Mouse (Mus musculus) c-Kit-positive CD71-negative TER-119-negative erythroid progenitor cells, embryonic 14.5 days (primary cell): ENCODE measurements at regions not wholly inside any gene's neighbourhood (a gene's known extent, or its start where the extent isn't known, plus 50 kb on each side); places are given as distances from the start of the nearest gene placed in this dataset.

Experiments
- DNase-seq: peaks from one replicate; pipeline ENCODE4 v3.0.0-alpha.2; 2013; ENCODE audit warnings: low read depth

DNA sequence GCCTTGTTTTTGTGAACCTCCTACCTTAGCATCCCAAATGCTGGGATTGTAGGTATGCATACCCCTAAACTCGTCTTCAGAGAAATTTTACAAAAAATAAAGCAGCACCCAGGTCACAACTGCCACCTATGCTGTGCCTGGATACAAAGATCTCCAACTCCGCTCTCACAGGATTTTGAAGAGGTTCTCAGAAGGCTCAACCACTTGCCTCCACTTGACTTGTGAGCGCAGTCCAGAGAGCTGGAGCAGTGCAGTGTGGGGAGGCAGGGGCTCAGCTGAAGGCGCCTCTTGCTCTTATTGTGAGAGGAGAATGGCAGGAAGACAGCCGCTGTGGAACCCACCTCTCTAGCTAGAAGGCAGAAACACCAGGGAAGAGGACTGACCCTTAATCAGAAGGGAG, 182.9 kb downstream of the Rap2a start:
- DNase-seq, result no peak

- DNase-seq, result no peak
These were observed 191.4 kb downstream of the Rap2a start for GRCm38 (mm10) chr14:120669665-120670064.

GRCm38 (mm10) chr14:120675752-120676151, 197.5 kb downstream of the Rap2a start:
- no peak for DNase-seq

GRCm38 (mm10) chr14:120678533-120678932, 200.3 kb downstream of the Rap2a start:
- DNase-seq, result no peak

- no peak for DNase-seq
These were observed 200.8 kb downstream of the Rap2a start for GRCm38 (mm10) chr14:120679072-120679471.

GRCm38 (mm10) chr14:120680272-120680671, 202.0 kb downstream of the Rap2a start:
- no peak for DNase-seq

DNA sequence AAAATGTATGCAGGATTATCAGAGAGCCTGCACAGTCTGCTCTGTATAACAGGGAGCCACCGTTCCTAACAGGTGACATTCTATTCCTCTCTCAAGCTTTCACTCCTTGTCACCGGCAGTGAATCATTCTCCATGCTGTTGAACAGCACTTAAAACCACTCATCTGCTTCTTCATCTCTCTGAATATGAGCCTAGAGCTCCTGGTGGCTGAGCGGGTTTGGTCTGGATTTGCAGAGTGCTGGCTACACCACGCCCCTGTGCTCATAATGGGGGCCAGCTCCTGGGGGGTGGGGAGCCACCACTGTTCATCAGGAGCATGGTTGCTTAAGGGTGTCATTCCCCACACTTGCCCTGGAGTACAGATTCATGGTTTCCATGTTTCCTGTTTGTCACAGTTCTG, 207.0 kb downstream of the Rap2a start:
- no peak for DNase-seq

GRCm38 (mm10) chr14:120685877-120686276, 207.6 kb downstream of the Rap2a start:
- DNase-seq, result no peak

- no peak for DNase-seq
These were observed 208.5 kb downstream of the Rap2a start for GRCm38 (mm10) chr14:120686751-120687150.

GRCm38 (mm10) chr14:120699378-120699777, 211.6 kb upstream of the Ipo5 start:
- no peak for DNase-seq

GRCm38 (mm10) chr14:120705301-120705801, 205.7 kb upstream of the Ipo5 start:
- no peak for DNase-seq

GRCm38 (mm10) chr14:120710782-120711181, 200.2 kb upstream of the Ipo5 start:
- no peak for DNase-seq

DNA sequence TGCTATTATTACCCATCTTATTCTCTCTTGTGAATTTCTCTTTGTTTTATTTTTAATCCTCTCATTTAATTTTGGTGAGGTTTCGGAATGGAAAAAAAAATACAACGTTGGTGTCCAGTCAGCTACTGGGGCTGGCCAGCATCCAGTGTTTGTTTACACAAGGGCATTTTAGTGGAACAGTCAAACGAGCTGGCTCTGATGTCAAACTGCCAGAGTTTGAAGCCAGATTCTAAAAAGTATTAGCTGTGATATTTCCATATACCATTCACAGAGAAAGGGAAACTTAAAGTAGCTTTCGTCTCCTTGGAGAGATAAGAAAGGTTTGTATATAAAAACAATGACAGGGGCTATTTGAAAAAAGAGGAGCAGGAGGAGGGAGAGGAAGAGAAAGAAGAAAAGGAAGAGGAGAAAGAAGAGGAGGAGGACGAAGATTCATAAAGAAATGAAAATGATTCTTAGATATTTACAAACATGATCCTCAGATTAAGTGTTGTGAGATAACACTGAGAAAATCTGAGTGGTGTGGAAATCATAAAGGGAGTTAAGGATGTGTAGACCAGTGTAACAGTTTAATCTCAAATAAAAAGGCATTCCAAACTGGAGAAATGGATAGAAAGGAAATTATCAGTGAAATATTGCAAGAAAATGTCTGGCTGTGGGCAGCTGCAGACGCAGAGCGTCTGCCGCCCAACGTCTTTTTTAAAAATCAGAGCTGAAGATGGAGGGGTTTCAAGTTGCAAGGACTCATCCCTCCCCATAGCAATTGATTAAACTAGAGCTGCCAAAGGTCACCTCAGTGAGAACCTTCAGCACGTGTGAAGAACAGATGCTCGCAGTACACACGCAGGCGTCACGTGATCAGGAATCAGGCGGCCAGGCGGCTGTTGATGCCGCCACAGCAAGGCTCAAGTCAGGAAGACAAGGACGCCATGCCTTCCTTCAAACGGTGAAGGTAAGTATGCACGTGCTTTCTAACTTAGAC, 190.3 kb upstream of the Ipo5 start:
- DNase-seq, result no peak

GRCm38 (mm10) chr14:120721593-120722461, 189.2 kb upstream of the Ipo5 start:
- no peak for DNase-seq

- DNase-seq, result no peak
These were observed 188.4 kb upstream of the Ipo5 start for GRCm38 (mm10) chr14:120722546-120723112.

DNA sequence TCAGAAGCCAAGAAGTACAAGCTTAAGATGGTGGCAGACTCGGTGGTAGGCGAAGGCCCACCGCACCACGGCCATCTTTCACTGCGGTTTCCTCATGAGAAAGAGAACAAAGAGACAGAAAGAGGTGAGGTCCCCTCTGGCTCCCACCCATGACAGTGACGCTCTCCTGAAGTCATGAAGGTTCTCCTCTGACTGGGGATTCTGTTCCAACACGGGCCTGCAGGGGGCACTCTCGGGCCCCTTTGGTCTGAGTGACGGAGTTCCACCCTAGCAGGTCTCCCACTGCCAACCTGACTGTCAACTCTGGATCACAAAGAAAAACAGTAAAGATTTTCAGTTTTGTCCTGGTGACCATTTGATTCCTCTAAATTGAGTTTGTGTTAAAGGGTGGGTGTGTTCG, 182.9 kb upstream of the Ipo5 start:
- DNase-seq, result no peak

- DNase-seq, result no peak
These were observed 180.8 kb upstream of the Ipo5 start for GRCm38 (mm10) chr14:120730226-120730625.

DNA sequence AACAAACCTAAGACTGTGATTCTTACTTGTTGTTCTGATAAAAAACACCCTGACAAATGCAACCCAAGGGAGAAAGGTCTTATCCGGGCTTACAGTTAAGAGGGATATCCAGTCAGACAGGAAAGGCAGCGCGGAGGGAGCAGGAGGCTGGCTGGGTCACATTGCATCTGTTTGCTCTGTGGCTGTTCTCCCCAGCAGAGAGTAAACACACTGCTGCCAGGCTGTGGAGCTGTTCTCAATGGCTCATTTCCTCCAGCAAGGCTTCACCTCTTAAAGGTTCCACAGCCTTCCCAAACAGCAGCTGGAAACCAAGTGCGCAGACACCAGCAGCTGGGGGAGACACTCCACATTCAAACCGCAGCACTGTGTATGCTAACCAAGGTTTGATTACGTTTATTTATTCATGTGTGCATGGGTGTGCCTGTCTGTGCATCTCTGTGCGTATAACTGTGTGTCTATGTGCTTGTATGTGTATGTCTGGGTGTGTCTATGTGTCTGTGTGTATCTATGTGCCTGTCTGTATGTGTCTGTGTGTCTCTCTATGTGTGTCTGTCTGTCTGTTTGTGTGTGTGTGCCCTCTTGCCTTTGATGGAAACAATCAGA, 179.2 kb upstream of the Ipo5 start:
- no peak for DNase-seq

GRCm38 (mm10) chr14:120732400-120733138, 178.5 kb upstream of the Ipo5 start:
- no peak for DNase-seq

DNA sequence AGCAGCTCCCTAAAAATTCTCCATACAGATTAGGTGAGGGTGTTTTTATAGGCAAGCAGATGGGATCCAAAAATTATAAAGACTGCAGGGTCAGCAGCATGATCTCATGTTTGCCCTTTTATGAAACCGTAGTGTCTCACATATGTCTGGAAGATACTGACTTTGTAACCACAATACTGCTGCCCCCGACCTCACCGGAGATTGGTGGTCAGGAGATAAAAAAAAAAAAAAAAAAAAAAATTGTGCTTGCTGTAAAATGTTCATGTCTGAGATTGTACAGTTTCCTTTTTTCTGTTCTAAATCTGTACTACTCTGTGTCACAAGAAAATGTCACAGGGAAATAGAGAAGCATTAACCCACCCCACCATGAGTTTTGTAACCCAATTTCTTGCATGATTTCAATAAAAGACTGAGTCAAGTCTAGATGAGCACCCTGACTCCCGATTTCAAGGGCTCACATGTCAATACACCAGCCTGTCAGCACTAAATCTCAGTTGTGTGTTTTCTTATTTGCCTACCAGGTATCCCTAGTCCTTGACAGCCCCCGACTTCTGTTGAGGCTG, 169.5 kb upstream of the Ipo5 start:
- DNase-seq, result no peak

- no peak for DNase-seq
These were observed 157.0 kb upstream of the Ipo5 start for GRCm38 (mm10) chr14:120754011-120754410.
